Mouse (Mus musculus) spleen, adult 2 months (tissue): ENCODE results near the gene Hk1. TPM values are rescaled to one million over a fixed set of nuclear protein-coding genes. Genes with fewer than 3 reads are reported as not detected.
A peak's percentile ranks its signal among the peaks of the same experiment; 100 is the strongest.

Experiments
- DNase-seq, 2 experiments: peaks; one replicate each; pipeline versions ENCODE4 v3.0.0 to v3.0.0-alpha.2; 2012 to 2021; ENCODE audit warnings: low spot score in 2 of 2, low read depth in 1 of 2
- H3K27ac ChIP-seq: fragments of 200-500 bp; 2 replicates; pipeline ENCODE4 v1.5.1; 2012; ENCODE audit warnings: low read length, inconsistent platforms; ENCODE audit not compliant: insufficient read depth
- H3K27me3 ChIP-seq: fragments of 200-500 bp; 2 replicates; pipeline ENCODE4 v1.6.1; 2012; ENCODE audit warnings: mild to moderate bottlenecking, moderate library complexity, low read length, inconsistent platforms; ENCODE audit not compliant: control insufficient read depth, insufficient read depth
- H3K36me3 ChIP-seq: fragments of 200-500 bp; 2 replicates; pipeline ENCODE4 v1.6.1; 2012; ENCODE audit warnings: mild to moderate bottlenecking, low read length, inconsistent platforms; ENCODE audit not compliant: control insufficient read depth, insufficient read depth
- H3K4me1 ChIP-seq: fragments of 200-500 bp; 2 replicates; pipeline ENCODE4 v1.6.1; 2011; ENCODE audit warnings: inconsistent platforms; ENCODE audit not compliant: control insufficient read depth, insufficient read depth, insufficient read length
- H3K4me3 ChIP-seq: fragments of 200-500 bp; 2 replicates; pipeline ENCODE4 v1.5.1; 2011; ENCODE audit warnings: mild to moderate bottlenecking, inconsistent platforms; ENCODE audit not compliant: insufficient read depth, insufficient read length; ENCODE audit errors: extremely low read depth
- CTCF ChIP-seq: fragments of 200-500 bp; IDR thresholded peaks from 2 replicates; pipeline ENCODE4 v1.5.1; 2011; ENCODE audit warnings: mild to moderate bottlenecking, inconsistent platforms; ENCODE audit not compliant: insufficient read depth, insufficient read length, insufficient replicate concordance; ENCODE audit errors: extremely low read depth
- POLR2A ChIP-seq: fragments of 200-500 bp; IDR thresholded peaks from 2 replicates; pipeline ENCODE4 v1.6.1; 2011; ENCODE audit warnings: low read depth, low read length, inconsistent platforms
- WGBS: fragments of 180-500 bp; shearing (Covaris S2); methylation state at CpG from one replicate; pipeline ENCODE4 v1.1.7; 2018; 5-methylcytosine and 5-hydroxymethylcytosine counted together
- polyA plus RNA-seq: library from polyadenylated mRNA; depleted of rRNA; stranded (reverse); fragments of >200 nt; gene quantifications from 2 replicates; pipeline ENCODE4 v1.2.3, GENCODE M21; 2012

Gene Hk1
- polyA plus RNA-seq, 1 experiment = 31.0 TPM

GRCm38 (mm10) chr10:62340991-62341390 is 38.7 kb downstream of the Hk1 start:
- TF ChIP-seq CTCF (no peak), POLR2A (no peak)
- Histone ChIP-seq H3K4me1 (peaks cover 8% of the 10 kb centered on the region; the same call in 1 of the 2 replicates), H3K36me3 (no peaks in the 10 kb centered on the region), H3K4me3 (peak overlapping the region; percentile 83), H3K27me3 (no peaks in the 10 kb centered on the region), H3K27ac (peak overlapping the region; percentile 89)
- 2% methylated on average over 3 of the region's 3 CpGs for WGBS
- no peak for DNase-seq

- no peaks in the 10 kb centered on the region for H3K36me3 ChIP-seq
- peak overlapping the region; percentile 83 for H3K4me3 ChIP-seq
- peak; percentile 88 to 97 for DNase-seq
- peaks cover 8% of the 10 kb centered on the region; the same call in 1 of the 2 replicates for H3K4me1 ChIP-seq
- TF ChIP-seq CTCF (no peak), POLR2A (peak; percentile 18)
- peak overlapping the region; percentile 89 for H3K27ac ChIP-seq
- H3K27me3 ChIP-seq = no peaks in the 10 kb centered on the region
- WGBS = under 1% methylated on average over 38 of the region's 38 CpGs
These were observed 39.5 kb downstream of the Hk1 start for GRCm38 (mm10) chr10:62340095-62340731.

- TF ChIP-seq CTCF = no peak
- no peak for TF ChIP-seq POLR2A
- DNase-seq = peak in 1 of 2 experiments; percentile 54
- Histone ChIP-seq H3K27me3 (no peaks in the 10 kb centered on the region), H3K27ac (peak overlapping the region; percentile 89), H3K36me3 (no peaks in the 10 kb centered on the region), H3K4me3 (peak overlapping the region; percentile 83), H3K4me1 (peaks cover 8% of the 10 kb centered on the region; the same call in 1 of the 2 replicates)
- WGBS = 3% methylated on average over 44 of the region's 45 CpGs
These were observed 40.3 kb downstream of the Hk1 start for GRCm38 (mm10) chr10:62339211-62340094.

- no peak for DNase-seq
- Histone ChIP-seq H3K27ac (no peak overlapping the region), H3K4me1 (peaks cover 8% of the 10 kb centered on the region; the same call in 1 of the 2 replicates), H3K27me3 (no peaks in the 10 kb centered on the region), H3K36me3 (no peaks in the 10 kb centered on the region), H3K4me3 (peak overlapping the region; percentile 7; the same call in 1 of the 2 replicates)
- WGBS = 30% methylated on average over 5 of the region's 5 CpGs
- TF ChIP-seq POLR2A = no peak
- TF ChIP-seq CTCF = no peak
These were observed 41.1 kb downstream of the Hk1 start for GRCm38 (mm10) chr10:62338626-62339025.

GRCm38 (mm10) chr10:62338176-62338575 is 41.5 kb downstream of the Hk1 start:
- no peak overlapping the region for H3K4me3 ChIP-seq

GRCm38 (mm10) chr10:62336601-62337578 is 42.8 kb downstream of the Hk1 start:
- 37% methylated on average over 12 of the region's 12 CpGs for WGBS
- DNase-seq = no peak
- Histone ChIP-seq H3K4me3 (no peak overlapping the region), H3K36me3 (no peaks in the 10 kb centered on the region), H3K4me1 (peaks cover 8% of the 10 kb centered on the region; the same call in 1 of the 2 replicates), H3K27me3 (no peaks in the 10 kb centered on the region), H3K27ac (no peak overlapping the region)
- no peak for TF ChIP-seq CTCF
- TF ChIP-seq POLR2A = no peak

More at GRCm38 (mm10) chr10:62338176-62338575, 41.5 kb downstream of the Hk1 start:
- DNase-seq = no peak
- no peaks in the 10 kb centered on the region for H3K27me3 ChIP-seq
- no peak for TF ChIP-seq CTCF
- no peak for TF ChIP-seq POLR2A
- H3K36me3 ChIP-seq = no peaks in the 10 kb centered on the region
- WGBS = 68% methylated on average over 9 of the region's 9 CpGs
- no peak overlapping the region for H3K27ac ChIP-seq
- H3K4me1 ChIP-seq = peaks cover 8% of the 10 kb centered on the region; the same call in 1 of the 2 replicates
